Mouse (Mus musculus): ENCODE measurements around the gene Gstp2.

DNA sequence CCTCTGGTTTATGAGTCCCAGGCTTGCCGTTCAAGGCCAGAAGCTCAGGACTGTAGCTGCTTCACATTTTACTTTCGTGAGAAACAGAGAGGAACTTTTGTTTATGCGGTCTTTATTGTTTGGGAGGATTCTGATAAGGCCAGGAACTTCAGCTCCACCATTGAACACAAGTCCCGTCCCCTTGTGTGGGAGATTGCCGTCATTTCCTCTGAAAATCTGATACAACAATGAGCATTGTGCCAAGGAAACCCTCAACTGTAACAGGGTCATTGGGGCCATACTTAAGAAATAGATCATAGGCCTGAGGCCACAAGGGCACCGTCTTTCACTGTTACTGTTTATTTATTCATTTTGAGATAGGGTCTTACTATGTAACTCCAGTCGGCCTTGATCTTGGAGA lies 22.6 kb downstream of the Gstp2 start:
- no peak for TF ChIP-seq CTCF (IDR thresholded peaks at IDR 0.05; ENCODE audit: low read depth)
- TF ChIP-seq EP300 (IDR thresholded peaks at IDR 0.05; ENCODE audit: low read depth), result no peak

Data from liver, postnatal 0 days (tissue).